Mouse (Mus musculus) CH12.LX (cell line): Measurements from ENCODE around the gene Sgms1.

Experiments
- CHD2 ChIP-seq: IDR thresholded peaks from 2 replicates; pipeline ENCODE4 v1.6.1; 2011; ENCODE audit warnings: low read length, improper control_type of control experiment
- CTCF ChIP-seq, 2 experiments: IDR thresholded peaks in 1 of 2; conservative IDR thresholded peaks in 1 of 2; 2 replicates each; pipeline ENCODE4 v1.5.1; 2011 to 2012; ENCODE audit warnings: low read depth in 2 of 2, low read length in 2 of 2, improper control_type of control experiment in 1 of 2, inconsistent platforms in 1 of 2, mild to moderate bottlenecking in 1 of 2, moderate library complexity in 1 of 2
- EP300 ChIP-seq: IDR thresholded peaks from 2 replicates; pipeline ENCODE4 v1.6.1; 2011; ENCODE audit warnings: low read length, improper control_type of control experiment
- GABPA ChIP-seq: IDR thresholded peaks from 2 replicates; pipeline ENCODE4 v1.6.1; 2012; ENCODE audit warnings: low read depth, low read length, improper control_type of control experiment, inconsistent platforms; ENCODE audit not compliant: insufficient replicate concordance
- MAFK ChIP-seq: IDR thresholded peaks from 2 replicates; pipeline ENCODE4 v1.6.1; 2011; ENCODE audit warnings: low read length, improper control_type of control experiment; ENCODE audit not compliant: insufficient replicate concordance
- POLR2A ChIP-seq: IDR thresholded peaks from 2 replicates; pipeline ENCODE4 v1.6.1; 2011; ENCODE audit warnings: low read depth, mild to moderate bottlenecking, improper control_type of control experiment, low read length
- ZC3H11A ChIP-seq: IDR thresholded peaks from 2 replicates; pipeline ENCODE4 v1.6.1; 2012; ENCODE audit warnings: low read depth, mild to moderate bottlenecking, inconsistent platforms, low read length, improper control_type of control experiment

- TF ChIP-seq GABPA (no peak), ZC3H11A (no peak), EP300 (no peak), CTCF (conservative IDR thresholded peaks at IDR 0.05 in 1 of 2, IDR thresholded peaks at IDR 0.05 in 1 of 2; ENCODE audit: low read depth in 2 of 2, low read length in 2 of 2) (no peak), CHD2 (no peak), POLR2A (no peak), MAFK (no peak)
These were observed 51.8 kb downstream of the Sgms1 start for GRCm38 (mm10) chr19:32337708-32338107.
